In the genomic region with DNA sequence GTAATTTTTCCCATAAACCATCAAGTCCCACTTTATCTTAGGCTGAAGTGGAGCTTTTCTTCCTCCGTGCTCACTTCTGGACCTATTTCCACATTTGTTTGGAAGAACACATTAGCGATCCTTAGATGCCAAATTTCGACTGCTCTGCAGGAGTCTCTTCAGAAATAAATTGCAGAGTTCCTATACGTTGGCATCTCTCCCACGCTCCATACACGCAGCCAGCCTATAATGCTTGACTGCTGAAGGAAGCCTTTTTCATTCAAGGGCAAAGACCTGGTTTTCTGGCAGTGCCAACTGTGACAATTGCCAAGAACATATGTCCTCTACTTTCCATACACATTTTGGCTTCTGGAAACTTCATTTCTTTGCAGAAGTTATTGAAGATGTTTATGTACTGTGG, we compare ENCODE assay signal across 16 mouse cellular contexts.
"Had no signal": no experiment of that assay in that cellular context is flagged by ENCODE, and none has a peak within 500 bp of the region (broad histone marks: within the 10 kb centered on the region; RNA-seq: fewer than 3 reads in every experiment).

No protein-coding gene starts in this region.

- H3K27me3 ChIP-seq: stomach, embryonic 15.5 days had no signal

- H3K4me2 ChIP-seq: limb, embryonic 13.5 days; midbrain, embryonic 12.5 days; neural tube, embryonic 15.5 days; stomach, embryonic 15.5 days had no signal

- H3K36me3 ChIP-seq: limb, embryonic 13.5 days; midbrain, embryonic 12.5 days; neural tube, embryonic 15.5 days; stomach, embryonic 15.5 days had no signal

- H3K4me3 ChIP-seq: limb, embryonic 13.5 days; midbrain, embryonic 12.5 days; myocyte; neural tube, embryonic 15.5 days; stomach, embryonic 15.5 days had no signal

- H3K4me1 ChIP-seq: limb, embryonic 13.5 days; midbrain, embryonic 12.5 days; neural tube, embryonic 15.5 days; stomach, embryonic 15.5 days had no signal

- DNase-seq: kidney, adult 11 months; kidney, adult 9 months; kidney, postnatal 36 days; layer of hippocampus, postnatal 36 days; lung, adult 18-20 months; right cerebral cortex, postnatal 4 days; spleen, adult 18-20 months; thymus, adult 2 months; thymus, postnatal 25 days had no signal

- H3K9ac ChIP-seq: limb, embryonic 13.5 days; liver, embryonic 14.5 days; midbrain, embryonic 12.5 days; neural tube, embryonic 15.5 days; stomach, embryonic 15.5 days had no signal

- H3K27ac ChIP-seq: kidney, postnatal 0 days; limb, embryonic 13.5 days; liver, embryonic 14.5 days; midbrain, embryonic 12.5 days; neural tube, embryonic 15.5 days; stomach, embryonic 15.5 days had no signal

- H3K9me3 ChIP-seq: limb, embryonic 13.5 days; midbrain, embryonic 12.5 days; neural tube, embryonic 15.5 days; stomach, embryonic 15.5 days had no signal
